Mouse (Mus musculus): ENCODE results near the gene Unc119. TPM values are rescaled to one million over a fixed set of nuclear protein-coding genes. Genes with fewer than 3 reads are reported as not detected.

Unc119 gene
- total RNA-seq, 1 experiment from 2014 or later = 122 TPM

DNA sequence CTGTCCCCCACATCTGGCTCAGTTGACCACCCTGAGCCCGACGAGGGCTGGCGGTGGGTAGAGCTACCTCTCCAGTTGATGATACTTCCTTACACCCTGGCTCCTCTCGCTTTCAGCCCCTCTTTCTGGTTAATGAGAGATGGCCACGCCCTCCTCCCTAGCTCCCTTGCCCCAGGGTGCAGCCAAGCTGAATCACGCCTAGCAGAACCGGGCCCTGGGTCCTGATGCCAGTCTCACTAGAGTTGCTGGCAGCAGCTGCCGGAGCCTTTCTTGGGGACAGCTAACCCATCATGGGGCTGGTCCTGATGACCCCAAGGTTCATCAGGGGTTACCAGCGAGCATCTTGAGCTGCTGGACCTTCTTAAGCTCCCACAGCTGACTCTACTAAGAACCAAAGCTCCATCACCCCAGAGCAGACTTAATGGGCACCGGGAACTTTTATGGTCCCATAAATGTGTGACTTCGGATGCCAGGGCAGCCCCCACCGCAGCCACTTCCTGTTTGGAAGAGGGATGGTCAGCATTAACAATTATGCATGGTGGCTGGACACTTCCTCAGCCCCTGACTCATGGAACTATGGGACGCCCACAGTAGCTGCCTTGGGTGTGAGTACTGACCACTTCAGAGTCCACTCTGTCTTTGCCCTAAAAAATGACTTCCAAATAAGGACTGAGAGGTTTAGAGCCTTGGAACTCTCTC is 20.2 kb downstream of the Unc119 start:
- ATAC-seq (replicated peaks; ENCODE audit: insufficient number of reproducible peaks, low FRiP score, low TSS enrichment, poor library complexity, severe bottlenecking) = no peak

DNA sequence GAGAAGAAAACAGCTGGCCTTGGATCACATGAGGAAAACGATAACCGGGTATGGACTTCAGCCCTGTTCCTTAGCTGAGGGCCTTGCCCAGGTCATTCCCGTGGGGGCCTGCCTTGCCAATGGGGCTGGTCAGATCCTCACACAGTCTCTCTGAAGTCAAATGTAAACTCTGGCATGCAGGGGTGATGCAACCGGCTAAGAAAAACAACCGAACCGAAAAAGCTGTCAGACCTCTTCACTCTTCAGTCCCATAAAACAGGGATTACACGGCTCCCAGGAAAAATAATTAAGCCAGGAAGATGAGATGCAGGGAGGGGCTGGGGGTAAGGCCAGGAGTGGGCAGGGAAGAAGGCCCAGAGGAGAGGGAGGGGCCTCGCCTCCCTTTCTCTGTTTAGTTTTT is 20.8 kb downstream of the Unc119 start:
- ATAC-seq (replicated peaks; ENCODE audit: insufficient number of reproducible peaks, low FRiP score, low TSS enrichment, poor library complexity, severe bottlenecking) = no peak

DNA sequence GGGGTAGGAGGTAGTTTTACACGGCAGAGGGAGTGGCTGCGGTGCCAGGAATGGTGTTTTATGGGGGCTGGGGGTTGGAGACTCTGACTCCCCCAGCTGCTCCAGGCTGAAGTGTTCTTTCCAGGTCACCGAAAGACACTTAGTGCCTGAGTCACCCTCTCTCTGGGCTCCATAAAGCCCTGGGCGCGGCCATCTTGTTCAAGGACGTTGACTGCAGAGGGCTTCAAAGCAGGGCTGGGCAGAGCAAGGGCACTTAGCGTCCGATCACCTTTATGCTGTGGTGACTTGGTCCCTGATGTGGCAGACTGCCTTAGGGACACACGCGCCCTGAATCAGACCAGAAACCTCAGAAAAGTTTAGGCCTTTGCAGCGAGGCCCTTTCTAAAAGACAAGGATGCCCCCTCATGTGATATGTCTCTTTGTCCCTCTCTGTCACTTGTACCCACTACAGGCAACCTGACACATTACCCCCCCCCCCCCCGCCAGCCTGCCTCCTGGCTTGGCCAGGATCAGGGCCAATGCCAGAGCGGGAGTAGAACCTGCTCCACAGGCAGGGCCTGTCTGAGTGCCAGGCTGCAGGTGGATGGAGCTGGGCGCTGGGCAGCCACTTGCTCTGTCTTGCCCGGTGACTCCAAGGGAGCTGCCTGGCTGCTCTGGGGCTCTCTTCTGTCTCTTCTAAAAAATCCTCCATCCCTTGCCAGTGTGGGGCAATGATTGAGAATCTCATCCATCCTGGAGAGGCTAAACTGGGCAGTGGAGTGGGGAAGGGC is 24.4 kb downstream of the Unc119 start:
- no peak for ATAC-seq (replicated peaks; ENCODE audit: insufficient number of reproducible peaks, low FRiP score, low TSS enrichment, poor library complexity, severe bottlenecking)

DNA sequence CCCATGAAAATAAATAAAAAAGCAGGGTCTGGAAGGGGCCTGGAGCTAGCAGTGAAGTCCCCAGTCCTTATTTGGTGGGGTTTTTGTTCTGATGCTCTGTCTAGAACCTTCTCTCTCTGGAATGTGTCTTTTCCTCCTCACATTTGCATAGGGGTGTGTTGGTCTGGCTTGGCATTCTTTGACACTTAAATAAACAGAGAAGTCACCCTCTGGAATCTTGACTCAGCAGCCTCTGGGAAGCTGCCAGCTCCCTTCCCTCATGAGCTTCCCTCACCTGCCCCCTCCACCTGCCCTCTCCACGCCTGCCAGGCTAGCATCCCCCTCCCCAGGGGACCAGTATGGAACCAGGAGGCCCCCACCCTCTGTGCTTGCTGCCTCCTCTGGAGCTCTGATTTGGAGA is 27.1 kb downstream of the Unc119 start:
- no peak for ATAC-seq (replicated peaks; ENCODE audit: insufficient number of reproducible peaks, low FRiP score, low TSS enrichment, poor library complexity, severe bottlenecking)

DNA sequence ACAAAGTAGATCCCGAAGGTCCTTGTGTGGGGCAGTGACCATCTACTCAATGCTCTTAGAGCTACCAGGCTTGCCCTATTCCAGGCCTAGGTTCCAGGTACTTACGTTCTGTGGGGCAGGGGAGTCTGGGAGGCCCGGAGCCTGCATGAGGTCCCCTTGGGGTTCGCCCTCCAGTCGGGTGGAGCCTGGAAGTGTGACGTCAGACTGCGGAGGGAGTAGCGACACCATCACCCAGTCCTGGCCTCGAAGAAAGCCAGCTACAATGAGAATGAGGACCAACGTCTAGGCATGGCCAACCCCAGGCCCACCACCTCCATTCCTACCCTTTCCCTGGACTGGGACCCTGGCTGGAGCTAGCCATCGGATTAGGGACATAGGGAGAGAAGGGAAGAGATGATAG is 28.4 kb downstream of the Unc119 start:
- no peak for ATAC-seq (replicated peaks; ENCODE audit: insufficient number of reproducible peaks, low FRiP score, low TSS enrichment, poor library complexity, severe bottlenecking)

DNA sequence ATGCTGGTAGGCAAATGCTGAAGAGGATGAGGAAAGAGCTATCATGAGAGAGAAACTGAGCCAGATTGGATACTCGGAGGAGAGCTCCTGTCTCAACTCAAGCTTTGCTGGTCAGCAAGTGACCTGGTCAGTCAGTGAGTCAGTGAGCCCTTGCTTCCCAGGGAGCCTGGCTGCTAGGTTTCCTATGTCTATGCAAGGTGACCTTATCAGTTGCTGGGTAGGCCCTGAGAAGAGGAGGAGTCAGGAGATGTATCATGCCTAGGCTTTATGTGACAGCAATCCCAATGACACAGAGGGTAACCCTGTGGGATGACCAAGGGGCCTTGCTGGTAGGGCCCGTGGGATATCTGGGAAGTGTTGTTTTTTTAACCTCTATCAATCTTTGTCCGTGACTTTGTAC is 28.9 kb downstream of the Unc119 start:
- no peak for ATAC-seq (replicated peaks; ENCODE audit: insufficient number of reproducible peaks, low FRiP score, low TSS enrichment, poor library complexity, severe bottlenecking)

DNA sequence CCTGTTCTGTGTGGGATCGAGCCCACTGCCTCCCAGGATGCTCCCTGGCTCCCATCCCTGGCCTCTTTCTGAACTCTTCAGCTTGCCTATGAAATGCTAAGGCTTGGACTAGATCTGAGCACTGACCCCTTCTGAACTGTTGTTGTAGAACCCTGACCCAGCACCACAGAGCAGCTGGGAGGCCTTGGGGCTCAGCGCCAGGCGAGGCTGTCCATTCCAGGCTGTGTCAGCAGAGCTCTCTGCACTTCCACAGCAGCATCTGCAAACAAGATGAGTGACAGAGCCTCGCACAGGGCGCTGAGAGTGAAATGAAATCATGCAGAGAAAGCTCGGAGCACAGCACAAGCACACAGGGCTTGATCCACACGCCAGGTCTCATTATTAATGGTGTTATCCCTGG is 29.3 kb downstream of the Unc119 start:
- ATAC-seq (replicated peaks; ENCODE audit: insufficient number of reproducible peaks, low FRiP score, low TSS enrichment, poor library complexity, severe bottlenecking) = no peak

DNA sequence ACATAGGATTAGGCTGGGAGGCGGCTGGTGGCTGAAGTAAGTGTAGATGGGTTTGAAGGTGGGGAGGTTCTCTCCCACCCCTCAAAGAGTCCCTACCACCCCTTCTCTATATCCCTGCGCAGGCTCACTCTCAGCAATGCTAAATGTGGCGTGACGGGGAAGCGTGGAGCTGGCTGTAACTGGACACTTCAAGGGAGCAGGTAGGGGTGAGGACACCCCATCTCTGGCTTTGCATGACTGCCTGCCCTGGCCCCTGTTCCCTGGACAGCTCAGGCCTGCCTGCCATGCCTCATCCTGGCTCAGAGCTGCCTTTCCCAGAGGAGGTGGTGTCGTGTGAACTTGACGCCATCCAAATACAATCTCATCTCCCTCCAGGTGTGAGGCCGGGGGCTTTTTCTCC is 30.9 kb downstream of the Unc119 start:
- ATAC-seq (replicated peaks; ENCODE audit: insufficient number of reproducible peaks, low FRiP score, low TSS enrichment, poor library complexity, severe bottlenecking) = no peak

DNA sequence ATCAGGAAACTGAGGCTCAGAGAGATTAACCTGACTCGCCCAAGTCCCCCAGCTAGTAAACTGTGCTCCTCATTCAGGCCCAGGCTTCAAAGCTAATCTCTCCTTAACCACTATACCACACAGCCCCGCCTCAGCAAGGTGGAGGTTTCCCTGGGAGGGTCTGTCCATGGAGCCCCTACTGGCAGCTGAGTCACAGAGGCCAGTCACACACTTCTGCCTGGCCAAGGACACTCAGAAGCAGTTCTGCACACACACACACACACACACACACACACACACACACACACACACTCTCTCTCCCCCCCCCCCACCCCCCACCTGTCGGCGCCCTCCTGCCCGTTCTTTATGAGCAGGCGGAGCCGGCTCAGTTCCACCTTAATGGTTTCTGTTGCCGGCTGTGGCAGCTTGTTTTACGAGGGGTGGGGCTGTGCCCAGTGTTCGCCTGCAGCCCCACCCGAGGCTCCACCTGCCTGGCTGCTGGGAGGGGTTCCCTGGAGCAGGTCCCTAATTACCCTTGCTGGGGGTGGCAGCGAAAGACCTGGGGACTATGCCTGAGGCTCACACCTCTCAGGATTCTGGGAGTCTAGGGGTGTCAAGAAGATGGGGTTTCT is 34.4 kb downstream of the Unc119 start:
- no peak for ATAC-seq (replicated peaks; ENCODE audit: insufficient number of reproducible peaks, low FRiP score, low TSS enrichment, poor library complexity, severe bottlenecking)

DNA sequence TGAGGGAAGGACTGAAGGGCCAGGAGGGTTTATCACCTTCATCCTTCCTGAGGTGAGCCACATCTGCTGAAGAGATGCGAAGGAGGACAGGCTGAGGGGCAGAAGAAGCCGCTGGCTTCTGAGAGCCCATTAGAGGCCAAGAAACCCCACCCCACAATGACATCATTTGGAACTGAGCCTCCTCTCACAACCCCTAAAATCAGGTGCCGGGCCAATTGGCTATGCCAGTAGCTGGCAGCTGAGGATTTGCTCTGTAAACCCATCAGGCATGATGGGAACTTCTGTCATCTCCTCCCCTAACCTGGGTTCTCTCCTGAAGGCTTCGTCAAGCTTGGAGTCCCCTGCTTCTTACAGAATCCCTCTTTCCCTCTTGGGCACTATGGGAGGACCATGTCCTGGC is 37.1 kb downstream of the Unc119 start:
- no peak for ATAC-seq (replicated peaks; ENCODE audit: insufficient number of reproducible peaks, low FRiP score, low TSS enrichment, poor library complexity, severe bottlenecking)

DNA sequence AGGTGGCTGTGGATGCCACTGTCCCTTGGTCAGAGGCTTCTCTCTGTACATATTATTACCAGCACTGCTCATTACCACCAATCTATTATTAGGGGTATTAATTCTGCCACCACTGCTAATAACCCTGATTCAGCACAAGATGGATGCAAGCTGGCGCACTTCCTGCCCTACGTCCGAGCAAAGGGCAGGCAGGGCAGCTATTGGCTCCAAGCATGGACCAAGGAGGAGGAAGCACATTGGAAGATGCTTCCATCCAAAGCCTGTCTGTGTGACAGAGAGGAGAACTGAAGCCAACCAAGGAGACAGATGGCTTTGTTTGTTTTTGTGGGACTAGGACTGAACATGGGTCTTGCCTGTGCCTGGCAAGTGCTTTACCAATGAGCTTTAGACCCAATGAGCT is 37.7 kb downstream of the Unc119 start:
- no peak for ATAC-seq (replicated peaks; ENCODE audit: insufficient number of reproducible peaks, low FRiP score, low TSS enrichment, poor library complexity, severe bottlenecking)

DNA sequence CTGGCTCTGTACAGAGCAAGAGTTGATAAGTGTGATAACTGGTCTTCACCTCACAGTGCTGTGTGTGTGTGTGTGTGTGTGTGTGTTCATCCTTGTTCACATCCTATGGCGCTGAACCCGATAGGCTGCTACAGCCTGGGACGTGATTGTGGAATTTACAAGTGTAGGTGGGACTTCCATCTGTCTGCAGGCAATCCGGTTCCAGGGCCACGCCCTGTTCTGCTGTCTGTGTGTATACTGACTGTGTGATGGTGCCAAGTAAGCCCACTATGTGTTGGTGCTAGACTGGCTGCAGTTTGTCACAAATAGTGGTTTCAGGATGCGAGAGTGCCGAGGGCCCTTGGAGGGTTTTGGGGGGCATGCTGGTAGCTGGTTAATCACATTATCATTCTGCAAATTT is 39.0 kb downstream of the Unc119 start:
- no peak for ATAC-seq (replicated peaks; ENCODE audit: insufficient number of reproducible peaks, low FRiP score, low TSS enrichment, poor library complexity, severe bottlenecking)

DNA sequence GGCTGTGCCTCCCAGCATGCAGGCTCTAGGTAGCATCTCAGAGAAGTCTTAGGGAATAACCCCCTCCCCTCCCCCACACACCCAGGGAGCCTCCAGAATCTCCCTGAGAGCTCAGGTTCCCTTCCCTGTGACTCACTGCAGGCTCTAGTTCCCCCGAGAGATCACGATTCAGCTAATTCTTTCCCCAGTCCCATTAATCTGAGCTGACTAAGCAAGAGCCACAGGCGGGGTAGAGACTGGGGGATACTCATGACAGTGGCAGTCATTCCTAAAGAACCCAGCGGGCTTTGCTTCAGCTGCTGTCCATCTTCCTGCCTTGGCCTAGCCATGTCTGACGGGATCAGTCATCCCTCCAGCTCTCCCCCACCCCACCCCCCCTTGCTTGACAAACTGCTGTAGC is 39.4 kb downstream of the Unc119 start:
- ATAC-seq (replicated peaks; ENCODE audit: insufficient number of reproducible peaks, low FRiP score, low TSS enrichment, poor library complexity, severe bottlenecking) = no peak

DNA sequence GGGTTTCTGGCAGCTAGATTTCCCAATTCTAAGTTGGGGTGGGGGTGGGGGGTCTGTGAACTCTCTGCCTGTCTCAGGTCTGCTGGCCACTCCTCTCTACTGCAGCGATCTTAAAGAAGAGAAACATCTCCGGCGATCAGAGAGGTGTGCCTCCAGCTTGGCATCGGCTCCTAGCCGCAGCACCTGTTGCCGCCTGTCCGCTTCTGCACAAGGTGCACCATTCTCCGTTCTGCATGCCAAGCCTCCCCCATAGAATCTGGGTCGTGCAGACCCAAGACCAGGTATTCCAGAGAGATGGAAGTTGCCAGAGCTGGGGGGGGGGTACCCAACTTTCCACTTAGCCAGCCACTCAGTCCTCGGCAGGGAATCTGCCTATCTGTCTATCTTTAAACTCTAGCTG is 42.5 kb downstream of the Unc119 start:
- ATAC-seq (replicated peaks; ENCODE audit: insufficient number of reproducible peaks, low FRiP score, low TSS enrichment, poor library complexity, severe bottlenecking) = no peak

DNA sequence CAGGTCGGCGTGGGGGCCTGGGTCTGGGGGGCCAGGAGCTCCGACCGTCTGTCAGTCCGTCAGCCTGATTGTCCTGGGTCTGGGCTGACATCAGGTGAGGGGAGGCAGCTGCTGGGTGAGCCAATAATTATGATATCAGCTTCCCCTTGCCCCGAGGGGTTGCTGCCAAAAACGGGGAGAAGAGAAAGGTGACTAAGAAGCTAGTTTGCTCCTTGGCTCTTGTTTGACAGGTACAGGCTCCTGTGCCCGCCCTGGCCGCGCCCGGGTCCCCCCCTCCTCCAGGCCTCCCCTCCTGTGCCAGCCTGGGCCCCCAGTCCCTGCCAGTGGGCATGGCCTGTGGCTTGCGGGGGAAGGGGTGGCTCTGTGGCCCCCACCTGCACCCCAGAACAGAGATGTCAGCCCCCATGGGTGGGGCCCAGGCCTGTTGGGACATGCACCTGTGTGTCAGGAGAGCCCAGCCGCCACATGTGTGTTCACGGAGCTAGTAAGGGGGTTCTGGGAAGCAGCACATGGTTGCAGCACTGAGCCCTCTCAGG is 43.3 kb downstream of the Unc119 start, which contains the start of gene Foxn1:
Foxn1 (minus strand) TSS at position 51 of the 536 bp plus-strand sequence.
- ATAC-seq (replicated peaks; ENCODE audit: insufficient number of reproducible peaks, low FRiP score, low TSS enrichment, poor library complexity, severe bottlenecking) = no peak

DNA sequence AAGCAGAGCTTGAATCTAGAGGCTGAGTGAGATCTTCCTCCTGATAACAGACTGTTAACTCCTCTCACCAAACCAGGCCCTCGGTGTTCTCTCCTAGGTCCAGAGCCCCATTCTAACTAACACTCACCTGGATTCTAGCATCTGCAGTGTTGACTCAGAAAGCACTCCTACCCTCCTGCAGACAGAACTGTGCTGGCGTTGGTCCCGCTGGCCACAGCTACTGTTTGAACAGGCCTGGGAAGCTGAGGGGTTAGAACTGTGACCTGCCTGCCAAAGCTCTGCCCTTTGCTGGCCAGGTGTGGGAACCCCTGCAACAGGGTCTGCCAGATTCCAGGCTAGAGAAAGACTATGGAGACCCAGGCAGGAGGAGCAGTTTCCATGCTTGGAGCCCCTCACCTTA is 49.4 kb downstream of the Unc119 start:
- no peak for ATAC-seq (replicated peaks; ENCODE audit: insufficient number of reproducible peaks, low FRiP score, low TSS enrichment, poor library complexity, severe bottlenecking)

DNA sequence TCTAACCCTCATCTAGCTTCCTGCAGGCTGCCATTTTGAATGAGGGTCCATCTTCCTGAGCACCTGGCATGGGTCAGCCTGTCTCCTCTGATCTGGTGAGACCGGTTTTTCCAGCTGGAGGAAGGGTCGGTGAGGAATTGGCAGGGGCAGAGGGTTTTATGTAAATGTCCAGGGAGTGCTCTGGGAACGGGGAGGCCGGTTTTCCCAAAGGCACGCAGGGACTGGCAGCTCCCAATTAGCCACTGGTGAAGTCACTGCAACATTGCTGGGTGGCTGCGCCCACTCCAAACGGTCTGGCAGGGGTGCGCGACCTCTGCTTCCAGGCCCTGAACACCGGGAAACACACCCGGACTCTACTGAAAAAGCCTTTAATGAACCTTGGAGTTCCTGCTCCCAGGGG is 53.7 kb downstream of the Unc119 start:
- no peak for ATAC-seq (replicated peaks; ENCODE audit: insufficient number of reproducible peaks, low FRiP score, low TSS enrichment, poor library complexity, severe bottlenecking)

DNA sequence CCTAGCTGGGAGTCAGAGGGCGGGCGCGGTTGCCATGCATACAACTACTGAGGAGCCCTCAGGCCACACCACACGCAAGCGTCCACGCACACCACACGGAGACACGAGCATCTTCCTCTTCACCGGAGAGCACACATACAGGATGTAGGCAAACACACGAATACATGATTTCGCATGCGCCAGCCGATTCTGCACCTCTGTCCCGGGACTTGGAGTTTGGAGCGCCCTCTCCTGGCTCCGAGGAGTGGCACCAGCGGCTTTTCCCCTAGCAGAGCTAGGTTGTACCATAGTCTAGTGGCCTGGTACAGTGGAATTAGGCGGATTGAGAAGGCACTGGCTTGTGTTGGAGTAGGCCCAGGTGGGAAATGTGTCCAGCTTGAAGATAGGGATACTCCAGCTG is 54.1 kb downstream of the Unc119 start:
- ATAC-seq (replicated peaks; ENCODE audit: insufficient number of reproducible peaks, low FRiP score, low TSS enrichment, poor library complexity, severe bottlenecking) = 0 out of 2 replicates have a peak, but pooled peaks have one; percentile 34

DNA sequence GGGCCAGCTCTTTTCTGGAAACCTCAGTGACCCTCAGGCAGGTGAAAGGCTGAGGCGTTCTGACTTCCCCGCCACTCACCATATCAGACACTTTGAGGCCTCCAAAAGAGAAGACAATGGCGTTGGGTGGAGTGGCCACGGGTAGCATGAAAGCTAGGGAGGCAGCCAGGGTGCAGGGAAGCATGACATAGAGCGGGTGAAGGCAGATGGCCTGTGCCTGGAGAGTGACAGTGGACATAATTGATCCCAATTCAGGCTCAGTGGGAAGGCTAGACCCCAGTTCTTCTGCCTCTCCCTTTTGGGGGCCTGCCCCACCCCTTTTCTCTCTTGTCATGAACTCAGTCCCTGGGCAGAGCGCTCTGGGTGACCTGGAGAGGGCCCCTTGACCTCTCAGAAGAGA is 54.9 kb downstream of the Unc119 start:
- ATAC-seq (replicated peaks; ENCODE audit: insufficient number of reproducible peaks, low FRiP score, low TSS enrichment, poor library complexity, severe bottlenecking) = no peak
